Mouse (Mus musculus) left cerebral cortex, postnatal 14 days (tissue): ENCODE results near the gene Lypd3. TPM values are rescaled to one million over a fixed set of nuclear protein-coding genes. Genes with fewer than 3 reads are reported as not detected.
"Not testable (repeated sequence)": the region's sequence is repeated elsewhere in the genome, so short reads cannot be mapped to it uniquely, and the experiment has no call there.

ENCODE experiments used
- DNase-seq, 2 experiments: peaks; one replicate each; pipeline ENCODE4 v3.0.0; 2021 to 2022; ENCODE audit warnings: low spot score in 2 of 2, mixed read lengths in 1 of 2
- intact Hi-C: fragments of 180-260 bp; cut with DNase I; formaldehyde crosslinking; loops from one replicate; pipeline ENCODE4 v1.15.1; 2025
- total RNA-seq, 2 experiments: library from RNA; stranded (reverse); gene quantifications; 2 replicates each; pipeline ENCODE4 v1.2.3; 2021

Gene Lypd3
- total RNA-seq, 2 experiments from 2014 or later, result 0.48 to 0.53 TPM

- no peak for DNase-seq
- intact Hi-C loops, result no loop called here
Observed at GRCm38 (mm10) chr7:24646486-24646885, 10.1 kb downstream of the Lypd3 start.

DNA sequence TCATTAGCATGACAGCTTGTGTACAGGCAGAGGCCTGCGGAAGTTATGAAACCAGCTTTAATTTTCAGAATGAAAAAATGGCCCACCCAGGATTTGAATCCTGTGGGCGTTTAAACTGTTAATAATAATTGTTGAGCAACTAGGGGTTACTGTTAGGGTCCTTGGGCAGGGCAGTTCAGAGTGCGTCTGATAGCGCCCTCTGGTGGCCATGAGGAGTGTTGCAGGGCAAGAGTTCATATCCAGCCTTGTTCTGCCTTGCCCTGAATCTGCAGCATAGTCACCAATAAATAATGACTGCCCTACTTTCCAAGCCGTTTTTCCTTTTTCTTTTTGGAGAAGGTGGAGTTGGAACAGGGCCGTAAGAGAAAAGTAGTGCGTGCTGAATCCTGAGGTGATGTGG is 17.3 kb downstream of the Lypd3 start:
- intact Hi-C loops, result no loop called here
- DNase-seq, result peak; percentile 22 to 30

GRCm38 (mm10) chr7:24659737-24660357 is 23.5 kb downstream of the Lypd3 start:
- intact Hi-C loops, result no loop called here
- DNase-seq, result peak in 1 of 2 experiments; percentile 15

GRCm38 (mm10) chr7:24661118-24661904 is 25.0 kb downstream of the Lypd3 start:
- intact Hi-C loops, result no loop called here
- DNase-seq, result no peak

DNA sequence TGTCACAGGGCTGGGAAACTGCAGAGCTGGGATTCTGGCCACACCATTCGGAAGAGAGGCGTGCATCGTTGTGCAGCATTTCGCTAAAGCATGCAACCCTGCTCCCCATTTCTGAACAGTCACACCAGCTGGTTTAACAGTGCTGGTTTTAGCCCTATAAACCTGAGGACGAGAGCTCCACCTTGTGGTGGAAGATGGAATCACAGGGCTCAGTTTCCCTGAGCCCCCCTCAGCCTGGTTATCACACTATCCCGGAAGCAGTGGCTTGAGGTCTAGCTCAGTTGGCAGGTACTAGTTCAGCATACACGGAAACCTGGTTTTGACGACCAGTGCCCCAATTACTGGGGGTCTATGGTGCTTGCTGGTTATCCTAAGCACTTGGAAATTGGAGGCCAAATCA is 26.2 kb downstream of the Lypd3 start:
- DNase-seq, result peak; percentile 64 to 79
- intact Hi-C loops, result loop anchor here (2.0 kb wide), 1 partner anchor 62 kb away; no protein-coding TSS in a partner anchor

- intact Hi-C loops, result no loop called here
Observed at GRCm38 (mm10) chr7:24664301-24664700, 28.0 kb downstream of the Lypd3 start.

GRCm38 (mm10) chr7:24664959-24665358 is 28.6 kb downstream of the Lypd3 start:
- DNase-seq, result no peak
- intact Hi-C loops, result no loop called here

More at GRCm38 (mm10) chr7:24664301-24664700, 28.0 kb downstream of the Lypd3 start:
- no peak for DNase-seq

DNA sequence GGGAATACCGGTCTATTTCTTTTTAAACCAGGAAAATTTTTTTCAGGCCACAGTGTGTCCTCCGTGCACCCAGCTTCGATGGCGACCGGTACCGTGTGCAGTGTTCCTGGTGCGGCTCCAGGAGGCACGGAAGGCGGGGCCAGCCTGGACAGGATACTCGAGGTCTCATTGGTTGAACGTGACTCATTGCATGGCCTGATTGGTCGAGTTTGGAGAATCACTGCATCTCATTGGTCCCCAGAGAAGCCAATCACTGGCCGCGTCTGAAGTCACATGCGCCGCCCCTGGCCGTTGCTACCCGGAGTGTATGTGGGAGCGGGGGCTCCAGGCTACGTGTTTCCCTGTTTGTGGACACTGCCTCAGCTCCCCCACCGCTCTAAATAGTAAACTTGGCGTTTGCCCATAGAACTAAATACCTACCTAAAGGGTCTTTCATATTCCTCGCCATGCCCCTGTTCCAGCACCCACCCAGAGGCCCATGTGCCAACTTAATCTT is 35.6 kb downstream of the Lypd3 start:
- DNase-seq, result no peak
- intact Hi-C loops, result loop anchor here (10.0 kb wide), 1 partner anchor 63 kb away; no protein-coding TSS in a partner anchor

GRCm38 (mm10) chr7:24676575-24676974 is 40.2 kb downstream of the Lypd3 start, which contains the start of gene Tex101:
Gene Tex101 (minus strand): TSS chr7:24676675.
- intact Hi-C loops, result loop anchor here (10.0 kb wide), 1 partner anchor 58 kb away; no protein-coding TSS in a partner anchor
- DNase-seq, result no peak

- intact Hi-C loops, DNase-seq: not testable (repeated sequence)
Observed at GRCm38 (mm10) chr7:24684121-24684520, 47.8 kb downstream of the Lypd3 start.

DNA sequence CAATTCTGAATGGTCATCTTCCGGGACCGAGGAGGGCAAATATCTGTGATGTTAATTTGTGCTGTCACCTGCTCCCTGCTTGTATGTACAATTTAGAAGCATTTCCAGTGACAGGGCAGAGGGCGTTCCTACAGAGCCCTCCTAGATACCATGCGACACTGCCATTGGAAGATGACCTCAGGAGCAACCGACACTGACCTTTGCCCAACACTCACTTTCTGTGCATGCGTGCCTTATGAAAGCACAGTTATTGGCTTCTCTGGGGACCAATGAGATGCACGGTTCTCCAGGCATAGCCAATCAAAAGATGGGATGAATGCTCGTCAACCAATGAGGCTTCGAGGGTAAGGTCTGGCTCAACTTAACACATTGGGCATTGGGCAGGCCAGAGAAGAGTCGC is 51.2 kb downstream of the Lypd3 start:
- DNase-seq, intact Hi-C loops: not testable (repeated sequence)

Other genes with a start within 250 kb of the Lypd3 start
- gene Smg9, start 236.9 kb upstream of the Lypd3 start, total RNA-seq, result 10 to 100 TPM; 35.5 to 39.7 TPM
- gene Irgc1, start 184.3 kb upstream of the Lypd3 start, total RNA-seq, result under 1 TPM in 1 of 2 experiments, not detected in 1; 0.19 TPM
- 1 to 10 TPM in 1 of 2 experiments, under 1 TPM in 1; 0.30 to 1.3 TPM for gene Plaur, start 174.1 kb upstream of the Lypd3 start, total RNA-seq
- gene Cadm4, start 154.5 kb upstream of the Lypd3 start, total RNA-seq, result 100 to 1,000 TPM; 282 to 289 TPM
- gene Zfp428, start 129.5 kb upstream of the Lypd3 start, total RNA-seq, result 10 to 100 TPM; 53.7 to 53.8 TPM
- not detected for gene AC161166.1, start 124.1 kb upstream of the Lypd3 start, total RNA-seq
- 10 to 100 TPM; 97.0 to 97.6 TPM for gene Irgq, start 105.9 kb upstream of the Lypd3 start, total RNA-seq
- not detected for gene Pinlyp, start 90.4 kb upstream of the Lypd3 start, total RNA-seq
- 10 to 100 TPM; 34.7 to 37.8 TPM for gene Xrcc1, start 90.3 kb upstream of the Lypd3 start, total RNA-seq
- gene Ethe1, start 49.0 kb upstream of the Lypd3 start, total RNA-seq, result 10 to 100 TPM in 1 of 2 experiments, 1 to 10 TPM in 1; 9.3 to 11.3 TPM
- 1 to 10 TPM; 6.9 to 7.2 TPM for gene Zfp575, start 48.9 kb upstream of the Lypd3 start, total RNA-seq
- under 1 TPM in 1 of 2 experiments, not detected in 1; 0.42 TPM for gene Phldb3, start 25.8 kb upstream of the Lypd3 start, total RNA-seq
- not detected for gene Tex101, start 40.1 kb downstream of the Lypd3 start, total RNA-seq
- gene BC049730, start 72.7 kb downstream of the Lypd3 start, total RNA-seq, result not detected
- not detected for gene Gm4763, start 90.4 kb downstream of the Lypd3 start, total RNA-seq
- gene Cd177, start 123.8 kb downstream of the Lypd3 start, total RNA-seq, result not detected
- gene Ceacam10, start 140.7 kb downstream of the Lypd3 start, total RNA-seq, result not detected
- gene Gm9844, start 225.7 kb downstream of the Lypd3 start, total RNA-seq, result not detected
- not detected for gene Lypd4, start 233.4 kb downstream of the Lypd3 start, total RNA-seq
- not detected for gene Dmrtc2, start 233.5 kb downstream of the Lypd3 start, total RNA-seq
- 100 to 1,000 TPM; 421 to 431 TPM for gene Rps19, start 247.8 kb downstream of the Lypd3 start, total RNA-seq